Mouse (Mus musculus) liver, embryonic 14.5 days (tissue): ENCODE results near the gene Mad1l1. TPM values are rescaled to one million over a fixed set of nuclear protein-coding genes. Genes with fewer than 3 reads are reported as not detected.
A peak's percentile ranks its signal among the peaks of the same experiment; 100 is the strongest.

Experiments
- ATAC-seq: fragments of 200-750 bp; cut with Nextera tagmentation; 2 replicates; pipeline ENCODE4 v1.8.0; 2017; ENCODE audit warnings: moderate number of reproducible peaks, mild to moderate bottlenecking, moderate library complexity; ENCODE audit not compliant: insufficient read depth
- DNase-seq, 3 experiments: peaks; one replicate each; pipeline ENCODE4 v3.0.0-alpha.2; 2012 to 2013; ENCODE audit warnings: low read depth in 3 of 3, low spot score in 3 of 3
- H3K27ac ChIP-seq: fragments of 300-500 bp; sonication (generic); 2 replicates; pipeline ENCODE4 v1.5.1; 2014; ENCODE audit warnings: moderate library complexity, mild to moderate bottlenecking, control low read depth, inconsistent platforms
- H3K27me3 ChIP-seq: fragments of 300-500 bp; sonication (generic); 2 replicates; pipeline ENCODE4 v1.6.1; 2014; ENCODE audit warnings: mild to moderate bottlenecking, low read length, moderate library complexity; ENCODE audit not compliant: control insufficient read depth, insufficient read depth
- H3K36me3 ChIP-seq: fragments of 300-500 bp; sonication (generic); replicated peaks from 2 replicates; pipeline ENCODE4 v1.6.1; 2014; ENCODE audit warnings: low read depth; ENCODE audit not compliant: control insufficient read depth, insufficient read depth
- H3K4me1 ChIP-seq, 2 experiments: fragments of 200-500 bp in 1 of 2; fragments of 300-500 bp in 1 of 2; sonication (generic) in 1 of 2; replicated peaks; 2 replicates each; pipeline ENCODE4 v1.6.1; 2012 to 2014; ENCODE audit warnings: antibody characterized with exemption in 1 of 2, inconsistent platforms in 1 of 2, low read length in 1 of 2; ENCODE audit not compliant: control insufficient read depth in 2 of 2, insufficient read depth in 2 of 2
- H3K4me2 ChIP-seq: fragments of 300-500 bp; sonication (generic); 2 replicates; pipeline ENCODE4 v1.6.1; 2014; ENCODE audit warnings: low read depth, mild to moderate bottlenecking, control low read depth, moderate library complexity
- H3K4me3 ChIP-seq, 2 experiments: fragments of 200-500 bp in 1 of 2; fragments of 300-500 bp in 1 of 2; sonication (generic) in 1 of 2; 2 replicates each; pipeline ENCODE4 v1.5.1; 2012 to 2014; ENCODE audit warnings: low read depth in 2 of 2, low read length in 2 of 2, mild to moderate bottlenecking in 2 of 2, control low read depth in 1 of 2, inconsistent platforms in 1 of 2, moderate library complexity in 1 of 2; ENCODE audit not compliant: insufficient read depth in 1 of 2
- H3K9ac ChIP-seq: fragments of 300-500 bp; sonication (generic); replicated peaks from 2 replicates; pipeline ENCODE4 v1.6.1; 2014; ENCODE audit warnings: mild to moderate bottlenecking, control low read depth, moderate library complexity
- H3K9me3 ChIP-seq: fragments of 300-500 bp; sonication (generic); 2 replicates; pipeline ENCODE4 v1.6.1; 2016; ENCODE audit warnings: low read length, mixed read lengths; ENCODE audit not compliant: control insufficient read depth
- CTCF ChIP-seq: IDR thresholded peaks from 2 replicates; pipeline ENCODE4 v1.5.1; 2016; ENCODE audit warnings: antibody characterized with exemption, low read depth, control low read depth
- EP300 ChIP-seq: IDR thresholded peaks from 2 replicates; pipeline ENCODE4 v1.6.1; 2016; ENCODE audit warnings: antibody characterized with exemption, low read depth
- WGBS: fragments of 180-500 bp; shearing (Covaris S2); extraction: QIAGEN DNeasy Blood & Tissue Kit; methylation state at CpG from one replicate; pipeline ENCODE4 v1.1.7; 2014; ENCODE audit not compliant: insufficient replicate concordance; 5-methylcytosine and 5-hydroxymethylcytosine counted together
- polyA plus RNA-seq, 2 experiments: library from polyadenylated mRNA; depleted of rRNA in 1 of 2; stranded (reverse) in 1 of 2; unstranded in 1 of 2; fragments of >200 nt; fragmentation: Nextera tagmentation in 1 of 2; extraction: Ambion mirVana in 1 of 2; gene quantifications; 2 replicates each; pipeline versions ENCODE4 v1.2.1 to v1.2.3; 2012 to 2014

Mad1l1 gene
- polyA plus RNA-seq, 2 experiments = 15.5 to 16.9 TPM

- peaks cover 4 to 11% of the 10 kb centered on the region in 2 experiments; a peak in 3 of 4 replicates for H3K4me1 ChIP-seq
- no peaks in the 10 kb centered on the region for H3K27me3 ChIP-seq
- peak; percentile 38 to 46 (median 41) for DNase-seq
- H3K4me2 ChIP-seq = no peak overlapping the region
- H3K9me3 ChIP-seq = no peaks in the 10 kb centered on the region
- TF ChIP-seq EP300 (no peak), CTCF (no peak)
- no peak overlapping the region for H3K9ac ChIP-seq
- peak overlapping the region; percentile 44 for H3K27ac ChIP-seq
- ATAC-seq = peak; percentile 90
- WGBS = 67% methylated on average over 3 of the region's 3 CpGs
- no peak overlapping the region for H3K4me3 ChIP-seq
- H3K36me3 ChIP-seq = no peaks in the 10 kb centered on the region
Observed at GRCm38 (mm10) chr5:140023941-140024500, 297.3 kb downstream of the Mad1l1 start.

- Histone ChIP-seq H3K27me3 (no peaks in the 10 kb centered on the region), H3K4me2 (no peak overlapping the region), H3K4me1 (peaks cover 4 to 11% of the 10 kb centered on the region in 2 experiments; a peak in 3 of 4 replicates), H3K4me3 (no peak overlapping the region), H3K9me3 (no peaks in the 10 kb centered on the region), H3K9ac (no peak overlapping the region), H3K27ac (no peak overlapping the region), H3K36me3 (no peaks in the 10 kb centered on the region)
- DNase-seq (no peak), ATAC-seq (no peak)
- WGBS = 83% methylated on average over 6 of the region's 6 CpGs
- no peak for TF ChIP-seq CTCF
- no peak for TF ChIP-seq EP300
Observed at GRCm38 (mm10) chr5:140022861-140023260, 298.5 kb downstream of the Mad1l1 start.

- TF ChIP-seq EP300 = no peak
- TF ChIP-seq CTCF = no peak
- no peak overlapping the region for H3K9ac ChIP-seq
- H3K4me1 ChIP-seq = peaks cover 4 to 11% of the 10 kb centered on the region in 2 experiments; a peak in 3 of 4 replicates
- H3K36me3 ChIP-seq = no peaks in the 10 kb centered on the region
- no peak overlapping the region for H3K27ac ChIP-seq
- H3K27me3 ChIP-seq = no peaks in the 10 kb centered on the region
- WGBS = 67% methylated on average over 10 of the region's 10 CpGs
- DNase-seq (no peak), ATAC-seq (no peak)
- no peaks in the 10 kb centered on the region for H3K9me3 ChIP-seq
- H3K4me3 ChIP-seq = no peak overlapping the region
- H3K4me2 ChIP-seq = no peak overlapping the region
Observed at GRCm38 (mm10) chr5:140021755-140022154, 299.6 kb downstream of the Mad1l1 start.

GRCm38 (mm10) chr5:140019616-140020015 lies 301.7 kb downstream of the Mad1l1 start:
- no peak overlapping the region for H3K4me2 ChIP-seq
- H3K27me3 ChIP-seq = no peaks in the 10 kb centered on the region
- DNase-seq (no peak), ATAC-seq (no peak)
- H3K4me3 ChIP-seq = no peak overlapping the region
- no peaks in the 10 kb centered on the region for H3K9me3 ChIP-seq
- TF ChIP-seq EP300 (no peak), CTCF (no peak)
- 78% methylated on average over 1 of the region's 1 CpGs for WGBS
- H3K4me1 ChIP-seq = peaks cover 4 to 12% of the 10 kb centered on the region in 2 experiments
- no peak overlapping the region for H3K9ac ChIP-seq
- no peaks in the 10 kb centered on the region for H3K36me3 ChIP-seq
- no peak overlapping the region for H3K27ac ChIP-seq

GRCm38 (mm10) chr5:140018780-140019179 lies 302.6 kb downstream of the Mad1l1 start:
- H3K4me3 ChIP-seq = no peak overlapping the region
- H3K4me2 ChIP-seq = no peak overlapping the region
- ATAC-seq = no peak
- H3K4me1 ChIP-seq = peaks cover 0 to 3% of the 10 kb centered on the region in 2 experiments; a peak in 3 of 4 replicates
- WGBS = 80% methylated on average over 7 of the region's 7 CpGs
- TF ChIP-seq EP300 (no peak), CTCF (no peak)
- no peaks in the 10 kb centered on the region for H3K36me3 ChIP-seq
- no peaks in the 10 kb centered on the region for H3K9me3 ChIP-seq
- H3K27me3 ChIP-seq = no peaks in the 10 kb centered on the region
- H3K27ac ChIP-seq = no peak overlapping the region
- DNase-seq = no peak
- H3K9ac ChIP-seq = no peak overlapping the region
